Comparison of ENCODE assay signal across 13 mouse cellular contexts in genomic region chr9:65771011-65771664, GRCm38 (mm10).
"Had no signal": no experiment of that assay in that cellular context is flagged by ENCODE, and none has a peak within 500 bp of the region (broad histone marks: within the 10 kb centered on the region; RNA-seq: fewer than 3 reads in every experiment).

No protein-coding gene starts in this region.

- H3K36me3 ChIP-seq: neural tube, embryonic 12.5 days had no signal

- H3K9me3 ChIP-seq: limb, embryonic 13.5 days; neural tube, embryonic 12.5 days had no signal

- H3K27ac ChIP-seq: layer of hippocampus, adult 2 months; limb, embryonic 13.5 days; liver, embryonic 14.5 days; neural tube, embryonic 12.5 days; stomach, postnatal 0 days had no signal

- H3K9ac ChIP-seq: limb, embryonic 13.5 days; liver, embryonic 14.5 days; neural tube, embryonic 12.5 days had no signal

- H3K4me3 ChIP-seq: layer of hippocampus, adult 2 months; limb, embryonic 13.5 days; neural tube, embryonic 12.5 days had no signal

- H3K4me2 ChIP-seq: limb, embryonic 13.5 days; neural tube, embryonic 12.5 days had no signal

- H3K27me3 ChIP-seq: limb, embryonic 13.5 days; neural tube, embryonic 12.5 days had no signal

- DNase-seq: kidney, adult 9 months; kidney, postnatal 10 days; kidney, postnatal 4 days; left cerebral cortex, postnatal 4 days; lung, adult 18-20 months; midbrain, embryonic 14.5 days; right cerebral cortex, adult 18-20 months; right cerebral cortex, postnatal 25 days had no signal
